Mouse (Mus musculus): ENCODE measurements around the gene Inpp4b.

Inpp4b gene

GRCm38 (mm10) chr8:81582906-81583305 is 240.6 kb downstream of the Inpp4b start:
- no peak for DNase-seq

DNA sequence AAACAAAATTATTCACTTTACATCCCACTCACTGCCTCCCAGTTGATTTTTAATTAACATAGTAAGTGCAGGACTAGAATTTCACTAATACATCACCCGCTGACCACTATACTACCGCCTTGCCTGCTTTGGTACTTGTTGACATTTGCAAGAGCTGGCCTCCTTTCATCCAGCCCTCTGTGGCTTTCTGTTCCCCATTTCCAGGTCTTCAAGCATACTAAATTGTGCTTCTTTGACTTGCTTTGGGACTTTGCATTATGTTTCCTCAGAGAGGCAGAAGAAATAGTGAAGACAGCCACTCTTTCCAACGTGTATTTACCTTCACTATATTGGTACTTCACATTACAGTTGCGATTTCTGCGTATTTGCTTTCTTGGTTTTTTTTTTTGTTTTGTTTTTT is 244.4 kb downstream of the Inpp4b start:
- DNase-seq, result no peak

- DNase-seq, result no peak
Observed at GRCm38 (mm10) chr8:81594134-81594714, 251.9 kb downstream of the Inpp4b start.

- DNase-seq, result no peak
Observed at GRCm38 (mm10) chr8:81599209-81599608, 256.9 kb downstream of the Inpp4b start.

DNA sequence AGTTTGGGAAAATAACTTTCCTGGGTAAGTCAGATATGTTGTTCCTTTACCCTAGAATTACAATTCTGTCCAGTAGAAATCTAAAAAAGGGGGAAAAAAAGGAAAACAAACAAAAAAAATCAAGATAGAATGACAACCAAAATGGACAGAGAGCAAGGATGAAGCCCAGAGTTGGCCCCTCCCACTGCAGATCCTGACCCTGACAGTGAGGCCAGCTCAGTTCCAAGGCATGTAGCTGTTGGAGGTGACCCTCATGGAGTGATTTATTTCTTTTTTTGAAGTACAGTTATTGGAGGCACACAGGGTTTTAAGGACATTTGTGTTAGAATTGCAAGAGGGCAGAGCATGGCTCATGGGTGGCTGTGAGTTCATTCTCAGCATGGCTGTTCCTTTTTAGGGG is 258.8 kb downstream of the Inpp4b start:
- DNase-seq, result no peak

GRCm38 (mm10) chr8:81608082-81608481 is 265.7 kb downstream of the Inpp4b start:
- no peak for DNase-seq

DNA sequence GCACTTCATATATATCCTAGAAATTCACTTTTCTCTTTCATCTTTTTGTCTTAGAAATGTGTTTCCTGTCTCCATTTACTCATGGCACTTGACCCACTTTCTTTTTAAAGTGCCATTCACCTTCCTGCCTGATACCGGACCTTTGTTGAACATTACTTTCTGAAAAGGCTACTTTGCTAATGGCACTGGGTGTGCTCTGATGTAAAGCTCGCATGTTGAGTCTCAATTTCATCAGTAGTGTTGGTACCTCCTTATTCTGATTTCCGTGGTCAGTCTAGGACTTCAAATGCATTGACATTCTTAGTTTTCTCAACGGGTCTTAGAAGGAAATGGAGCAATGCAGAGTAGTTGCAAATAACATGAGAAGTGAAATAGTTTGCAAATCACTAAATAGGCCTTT is 266.7 kb downstream of the Inpp4b start:
- no peak for DNase-seq

- no peak for DNase-seq
Observed at GRCm38 (mm10) chr8:81612611-81613010, 270.3 kb downstream of the Inpp4b start.

- DNase-seq, result no peak
Observed at GRCm38 (mm10) chr8:81614135-81614534, 271.8 kb downstream of the Inpp4b start.

- DNase-seq, result peak; percentile 1
Observed at GRCm38 (mm10) chr8:81614605-81615004, 272.2 kb downstream of the Inpp4b start.

- DNase-seq, result no peak
Observed at GRCm38 (mm10) chr8:81615552-81615951, 273.2 kb downstream of the Inpp4b start.

- DNase-seq, result no peak
Observed at GRCm38 (mm10) chr8:81618918-81619317, 276.6 kb downstream of the Inpp4b start.

DNA sequence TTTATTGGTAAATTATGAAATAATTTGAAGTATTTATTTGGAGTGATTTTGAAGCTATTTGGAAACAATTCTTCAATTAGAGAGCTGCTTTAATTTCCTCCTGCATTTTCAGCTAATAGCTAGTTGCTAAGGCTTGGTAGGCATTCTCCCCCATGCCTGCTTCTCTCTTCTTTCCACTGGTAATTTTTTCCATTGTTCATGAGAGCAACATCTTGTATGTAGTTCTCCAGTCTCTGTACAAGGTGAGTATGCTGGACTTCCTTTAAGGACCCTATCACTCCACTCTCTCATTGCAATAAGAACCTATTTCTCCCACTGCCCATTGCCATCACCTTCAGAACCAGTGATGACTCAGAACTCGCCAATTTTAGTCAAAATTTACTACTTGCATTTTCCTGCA is 292.7 kb downstream of the Inpp4b start:
- no peak for DNase-seq

GRCm38 (mm10) chr8:81635912-81636583 is 293.7 kb downstream of the Inpp4b start:
- DNase-seq, result peak; percentile 2

DNA sequence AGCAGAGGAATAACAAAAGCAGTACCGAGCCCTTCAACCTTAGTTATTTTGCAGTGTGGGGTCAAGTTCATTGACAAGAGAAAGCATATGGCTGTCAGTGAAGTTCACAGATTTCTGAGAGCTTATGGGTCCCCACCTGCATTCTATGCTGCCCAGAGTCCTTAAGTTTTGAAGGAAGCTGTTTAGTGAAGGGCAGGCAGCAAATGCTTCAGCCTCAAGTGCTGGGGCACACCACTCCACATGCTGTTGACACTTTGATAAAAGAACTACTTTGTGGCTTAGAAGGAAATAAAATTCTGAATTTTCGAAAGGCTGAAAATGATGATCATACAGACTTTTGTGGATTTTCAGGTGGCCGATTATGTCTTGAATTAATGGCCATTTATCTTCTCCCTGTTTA is 296.1 kb downstream of the Inpp4b start:
- no peak for DNase-seq

- no peak for DNase-seq
Observed at GRCm38 (mm10) chr8:81639820-81640219, 297.5 kb downstream of the Inpp4b start.

- no peak for DNase-seq
Observed at GRCm38 (mm10) chr8:81643030-81643429, 300.7 kb downstream of the Inpp4b start.

DNA sequence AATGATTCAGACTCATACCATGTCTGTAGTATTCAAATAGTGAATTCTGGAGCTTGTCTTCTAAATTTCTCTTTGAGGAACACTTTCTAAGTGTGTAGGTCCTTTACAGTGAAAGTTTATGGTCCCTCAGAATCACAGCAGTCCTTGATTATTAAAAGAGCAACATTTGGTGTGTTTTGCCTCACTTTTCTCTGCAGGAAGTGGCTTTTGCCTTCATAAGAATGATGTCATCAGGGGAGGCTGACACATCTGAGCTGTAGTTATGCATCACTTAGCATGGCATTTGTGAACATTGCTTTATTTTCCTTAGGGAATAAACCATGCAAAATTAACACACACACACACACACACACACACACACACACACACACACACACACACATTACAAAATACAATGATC is 349.8 kb downstream of the Inpp4b start:
- no peak for DNase-seq

DNA sequence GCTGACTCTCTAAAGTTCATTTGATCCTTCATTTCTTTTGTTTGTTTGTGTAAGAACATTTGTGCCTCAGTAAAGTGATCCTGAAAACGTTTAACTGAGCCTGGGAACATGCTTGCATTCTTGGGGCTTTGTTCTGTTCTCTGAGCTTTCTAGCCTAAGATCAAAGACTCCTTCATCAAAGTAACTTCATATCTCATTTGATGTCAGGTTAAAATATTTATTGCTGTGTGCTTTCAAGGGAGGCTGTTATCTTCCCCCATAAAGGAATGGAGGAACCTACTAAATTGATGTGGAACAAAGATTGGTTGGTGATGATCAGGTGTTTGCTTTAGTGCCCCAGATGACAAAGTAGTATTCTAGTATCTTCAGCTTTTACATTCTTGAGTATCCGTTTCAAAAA is 352.5 kb downstream of the Inpp4b start:
- DNase-seq, result no peak

GRCm38 (mm10) chr8:81702038-81702437 is 359.7 kb downstream of the Inpp4b start:
- no peak for DNase-seq

GRCm38 (mm10) chr8:81703571-81704365 is 361.4 kb downstream of the Inpp4b start:
- no peak for DNase-seq

- no peak for DNase-seq
Observed at GRCm38 (mm10) chr8:81707436-81707835, 365.1 kb downstream of the Inpp4b start.

- no peak for DNase-seq
Observed at GRCm38 (mm10) chr8:81731332-81731731, 389.0 kb downstream of the Inpp4b start.

GRCm38 (mm10) chr8:81735655-81736054 is 393.3 kb downstream of the Inpp4b start:
- no peak for DNase-seq

All from kidney, postnatal 14 days (tissue).